Mouse (Mus musculus) myocyte (in vitro differentiated cells): Measurements from ENCODE around the gene Acss2. TPM values are rescaled to one million over a fixed set of nuclear protein-coding genes. Genes with fewer than 3 reads are reported as not detected.

Source experiments
- H3K27me3 ChIP-seq: one replicate; pipeline ENCODE4 v1.6.1; 2011; ENCODE audit not compliant: control insufficient read depth, insufficient read depth, insufficient read length
- H3K36me3 ChIP-seq: one replicate; pipeline ENCODE4 v1.6.1; 2011; ENCODE audit not compliant: control insufficient read depth, insufficient read depth
- H3K4me2 ChIP-seq: one replicate; pipeline ENCODE4 v1.6.1; 2011; ENCODE audit warnings: low read depth, control low read depth
- H3K4me3 ChIP-seq: one replicate; pipeline ENCODE4 v1.5.1; 2011; ENCODE audit warnings: mild to moderate bottlenecking, control low read depth, moderate library complexity
- H3K79me2 ChIP-seq: one replicate; pipeline ENCODE4 v1.6.1; 2011; ENCODE audit not compliant: control insufficient read depth, insufficient read depth
- H3ac ChIP-seq: one replicate; pipeline ENCODE4 v1.6.1; 2011; ENCODE audit not compliant: control insufficient read depth, insufficient read length
- CEBPB ChIP-seq: IDR thresholded peaks from 2 replicates; pipeline ENCODE4 v1.6.1; 2011; ENCODE audit warnings: mild to moderate bottlenecking, moderate library complexity; ENCODE audit not compliant: poor library complexity, insufficient read depth, severe bottlenecking
- E2F4 ChIP-seq: IDR thresholded peaks from one replicate; pipeline ENCODE4 v1.6.1; 2011; ENCODE audit warnings: mild to moderate bottlenecking, control low read depth, moderate library complexity; ENCODE audit not compliant: insufficient read depth
- MYOD1 ChIP-seq, 3 experiments: IDR thresholded peaks; one replicate each; pipeline ENCODE4 v1.6.1; 2011; ENCODE audit warnings: control low read depth in 2 of 3, low read depth in 2 of 3, mild to moderate bottlenecking in 2 of 3, moderate library complexity in 1 of 3; ENCODE audit not compliant: insufficient read length in 2 of 3, control insufficient read depth in 1 of 3
- POLR2A ChIP-seq: IDR thresholded peaks from one replicate; pipeline ENCODE4 v1.6.1; 2011; ENCODE audit warnings: low read depth, mild to moderate bottlenecking, control low read depth, moderate library complexity; ENCODE audit not compliant: insufficient read length
- POLR2AphosphoS2 ChIP-seq: IDR thresholded peaks from one replicate; pipeline ENCODE4 v1.6.1; 2011; ENCODE audit warnings: low read depth, control low read depth; ENCODE audit not compliant: insufficient read length
- REST ChIP-seq: IDR thresholded peaks from one replicate; pipeline ENCODE4 v1.6.1; 2011; ENCODE audit warnings: mild to moderate bottlenecking, control low read depth, moderate library complexity; ENCODE audit not compliant: insufficient read depth, insufficient read length
- SRF ChIP-seq: IDR thresholded peaks from one replicate; pipeline ENCODE4 v1.6.1; 2011; ENCODE audit warnings: low read depth; ENCODE audit not compliant: control insufficient read depth, insufficient read length
- TCF3 ChIP-seq: IDR thresholded peaks from one replicate; pipeline ENCODE4 v1.6.1; 2011; ENCODE audit warnings: low read depth, control low read depth; ENCODE audit not compliant: insufficient read length
- polyA plus RNA-seq: library from polyadenylated mRNA; unstranded; fragments of >200 nt; fragmentation: generic; extraction: Trizol; gene quantifications from one replicate; pipeline ENCODE4 v1.2.1, GENCODE M21; 2012; ENCODE audit warnings: missing spikeins

The Acss2 gene
- polyA plus RNA-seq, 1 experiment: 25.8 TPM

DNA sequence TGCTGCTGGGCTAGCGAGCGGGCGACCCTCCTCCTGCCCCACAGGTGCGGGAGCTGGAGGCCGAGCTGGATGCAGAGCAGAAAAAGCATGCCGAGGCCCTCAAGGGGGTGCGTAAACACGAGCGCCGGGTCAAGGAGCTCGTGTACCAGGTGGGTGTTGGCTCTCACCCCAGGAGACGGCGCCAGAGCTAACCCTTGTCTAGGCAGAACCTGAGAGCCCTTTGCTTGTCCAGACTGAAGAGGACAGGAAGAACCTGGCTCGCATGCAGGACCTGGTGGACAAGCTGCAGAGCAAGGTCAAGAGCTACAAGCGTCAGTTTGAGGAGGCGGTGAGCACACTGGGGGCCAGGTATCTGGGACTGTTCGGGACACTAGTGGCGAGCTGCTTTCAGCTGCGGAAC is 115.4 kb downstream of the Acss2 start:
- Histone ChIP-seq H3K27me3 (no peaks in the 10 kb centered on the region), H3K4me2 (no peak overlapping the region), H3K79me2 (no peaks in the 10 kb centered on the region), H3K4me3 (no peak overlapping the region), H3ac (no peak overlapping the region), H3K36me3 (peaks cover 9% of the 10 kb centered on the region)
- no peak for TF ChIP-seq E2F4
- no peak for TF ChIP-seq MYOD1 (IDR thresholded peaks at IDR 0.05; ENCODE audit: control insufficient read depth in 1 of 3, insufficient read length in 2 of 3, low read depth in 2 of 3)
- TF ChIP-seq CEBPB: no peak
- no peak for TF ChIP-seq POLR2AphosphoS2
- no peak for TF ChIP-seq SRF
- peak; percentile 19 for TF ChIP-seq POLR2A
- no peak for TF ChIP-seq REST

GRCm38 (mm10) chr2:155633731-155634130 is 116.0 kb downstream of the Acss2 start:
- peak; percentile 52 for TF ChIP-seq POLR2A
- TF ChIP-seq REST: no peak
- TF ChIP-seq SRF: no peak
- peak; percentile 29 for TF ChIP-seq POLR2AphosphoS2
- Histone ChIP-seq H3K4me2 (no peak overlapping the region), H3K4me3 (no peak overlapping the region), H3ac (no peak overlapping the region), H3K79me2 (no peaks in the 10 kb centered on the region), H3K36me3 (peaks cover 14% of the 10 kb centered on the region), H3K27me3 (no peaks in the 10 kb centered on the region)

DNA sequence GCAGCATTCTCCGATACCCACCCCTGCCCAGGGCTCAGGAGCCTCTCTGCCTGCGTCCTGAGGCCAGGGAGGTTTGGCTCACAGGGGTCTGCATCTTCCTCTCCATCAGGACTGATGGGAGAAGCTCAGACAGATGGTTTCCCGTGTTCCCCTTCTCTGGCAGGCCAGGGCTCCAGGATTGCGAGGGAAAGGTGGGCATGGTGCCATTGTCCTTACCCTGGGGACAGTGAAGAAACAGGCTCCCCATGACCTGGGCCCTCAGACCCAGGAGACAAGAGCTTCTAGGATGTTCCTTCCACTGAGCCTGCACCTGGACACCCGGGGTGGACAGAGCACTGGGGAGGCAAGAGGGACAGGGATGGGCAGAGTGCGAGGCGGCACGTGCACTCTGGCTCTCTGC is 116.8 kb downstream of the Acss2 start:
- H3K79me2 ChIP-seq: no peaks in the 10 kb centered on the region
- H3K4me3 ChIP-seq: no peak overlapping the region
- H3K36me3 ChIP-seq: peaks cover 14% of the 10 kb centered on the region
- no peaks in the 10 kb centered on the region for H3K27me3 ChIP-seq
- no peak overlapping the region for H3K4me2 ChIP-seq
- H3ac ChIP-seq: no peak overlapping the region
- TF ChIP-seq POLR2A (peak; percentile 25), TCF3 (no peak)

Other genes with a start within 250 kb of the Acss2 start
- 413 TPM for gene Map1lc3a, start 241.7 kb upstream of the Acss2 start, polyA plus RNA-seq
- 27.0 TPM for gene Pigu, start 160.5 kb upstream of the Acss2 start, polyA plus RNA-seq
- gene Trp53inp2, start 136.9 kb upstream of the Acss2 start, polyA plus RNA-seq: 100 TPM
- 11.0 TPM for gene Ncoa6, start 44.1 kb upstream of the Acss2 start, polyA plus RNA-seq
- 6.6 TPM for gene Ggt7, start 289 bp downstream of the Acss2 start, polyA plus RNA-seq
- gene Gss, start 74.9 kb downstream of the Acss2 start, polyA plus RNA-seq: 55.3 TPM
- 12.2 TPM for gene Myh7b, start 93.3 kb downstream of the Acss2 start, polyA plus RNA-seq
- 89.0 TPM for gene Trpc4ap, start 174.4 kb downstream of the Acss2 start, polyA plus RNA-seq
- 21.9 TPM for gene Edem2, start 211.5 kb downstream of the Acss2 start, polyA plus RNA-seq
- gene Gm17581, start 217.9 kb downstream of the Acss2 start, polyA plus RNA-seq: not detected
- 2.7 TPM for gene Procr, start 233.2 kb downstream of the Acss2 start, polyA plus RNA-seq